Mouse (Mus musculus) lung, adult 2 months (tissue): ENCODE measurements around the gene Pak1.

Experiments used
- CTCF ChIP-seq: fragments of 200-500 bp; IDR thresholded peaks from 2 replicates; pipeline ENCODE4 v1.5.1; 2011; ENCODE audit warnings: mild to moderate bottlenecking, low read length, control low read depth; ENCODE audit not compliant: insufficient read depth
- POLR2A ChIP-seq: fragments of 200-500 bp; IDR thresholded peaks from 2 replicates; pipeline ENCODE4 v1.6.1; 2011; ENCODE audit warnings: low read depth, mild to moderate bottlenecking, control low read depth, low read length, borderline replicate concordance; ENCODE audit errors: extremely low read depth

- TF ChIP-seq CTCF (no peak), POLR2A (no peak)
Observed at GRCm38 (mm10) chr7:97766406-97767166, 21.8 kb upstream of the Pak1 start.
